In genomic region chr7:31149271-31149670, GRCm38 (mm10) we compare ENCODE assay signal across 8 mouse cellular contexts. TPM values are rescaled to one million over a fixed set of nuclear protein-coding genes. Genes with fewer than 3 reads are reported as not detected.
DNase-seq lines count a peak whose midpoint lies in the region; ATAC-seq and TF ChIP-seq lines count a peak whose summit lies in the region.

No protein-coding gene starts in this region.

- WGBS in embryonic facial prominence, embryonic 11.5 days = 46% methylated on average over 9 of the region's 9 CpGs
- 22% methylated on average over 9 of the region's 9 CpGs for WGBS in hindbrain, postnatal 0 days
- 21% methylated on average over 9 of the region's 9 CpGs for WGBS in midbrain, postnatal 0 days

- H3K4me1 ChIP-seq in embryonic facial prominence, embryonic 11.5 days (ENCODE audit: control insufficient read depth, insufficient read depth, low read length) = peaks cover 3% of the 10 kb centered on the region; the same call in 1 of the 2 replicates
- H3K4me1 ChIP-seq in hindbrain, postnatal 0 days (ENCODE audit: insufficient read depth, low read length) = peaks cover 4% of the 10 kb centered on the region
- 0 out of 2 replicates have a peak, but pooled peaks cover 15% of the 10 kb centered on the region for H3K4me1 ChIP-seq in midbrain, postnatal 0 days (ENCODE audit: insufficient read depth, low read length)

- no peaks in the 10 kb centered on the region for H3K36me3 ChIP-seq in embryonic facial prominence, embryonic 11.5 days (replicated peaks; ENCODE audit: control insufficient read depth, insufficient read depth, low read depth, low read length)
- 0 out of 2 replicates have a peak, but pooled peaks cover 3% of the 10 kb centered on the region for H3K36me3 ChIP-seq in hindbrain, postnatal 0 days (ENCODE audit: insufficient read depth, low read length)
- H3K36me3 ChIP-seq in midbrain, postnatal 0 days (ENCODE audit: insufficient read depth, low read length) = no peaks in the 10 kb centered on the region

- ATAC-seq in embryonic facial prominence, embryonic 11.5 days (replicated peaks; ENCODE audit: insufficient number of reproducible peaks, low FRiP score, low TSS enrichment, low read depth) = no peak
- ATAC-seq in hindbrain, postnatal 0 days = no peak
- ATAC-seq in midbrain, postnatal 0 days (ENCODE audit: low FRiP score) = no peak

- intact Hi-C loops in left cerebral cortex, postnatal 4 days (cut with DNase I) = no loop called here

- peak overlapping the region; percentile 98 for H3K9ac ChIP-seq in embryonic facial prominence, embryonic 11.5 days (replicated peaks; ENCODE audit: low read length)
- H3K9ac ChIP-seq in hindbrain, postnatal 0 days (replicated peaks; ENCODE audit: low read length) = peak overlapping the region; percentile 100
- peak overlapping the region; percentile 100 for H3K9ac ChIP-seq in midbrain, postnatal 0 days (replicated peaks; ENCODE audit: low read length, poor library complexity, severe bottlenecking)

- no peaks in the 10 kb centered on the region for H3K27me3 ChIP-seq in embryonic facial prominence, embryonic 11.5 days (ENCODE audit: control insufficient read depth, insufficient read depth, low read length)
- H3K27me3 ChIP-seq in hindbrain, postnatal 0 days (ENCODE audit: insufficient read depth, low read length) = no peaks in the 10 kb centered on the region
- no peaks in the 10 kb centered on the region for H3K27me3 ChIP-seq in midbrain, postnatal 0 days (ENCODE audit: insufficient read depth, low read length)

- TF ChIP-seq CTCF in layer of hippocampus, adult 2 months (conservative IDR thresholded peaks at IDR 0.05) = no peak
- no peak for TF ChIP-seq CTCF in hindbrain, postnatal 0 days (IDR thresholded peaks at IDR 0.05; ENCODE audit: low read depth)
- TF ChIP-seq CTCF in midbrain, postnatal 0 days (IDR thresholded peaks at IDR 0.05) = no peak

- peak overlapping the region; percentile 72 for H3K27ac ChIP-seq in layer of hippocampus, adult 2 months
- H3K27ac ChIP-seq in embryonic facial prominence, embryonic 11.5 days (replicated peaks; ENCODE audit: low read depth, low read length) = no peak overlapping the region
- peak overlapping the region; percentile 99 for H3K27ac ChIP-seq in hindbrain, postnatal 0 days
- H3K27ac ChIP-seq in midbrain, postnatal 0 days (ENCODE audit: low read depth, low read length) = peak overlapping the region; percentile 99

- peak overlapping the region; percentile 97 for H3K4me3 ChIP-seq in layer of hippocampus, adult 2 months
- H3K4me3 ChIP-seq in embryonic facial prominence, embryonic 11.5 days (ENCODE audit: low read depth, low read length) = peak overlapping the region; percentile 90
- peak overlapping the region; percentile 92 for H3K4me3 ChIP-seq in hindbrain, postnatal 0 days (ENCODE audit: low read length)
- H3K4me3 ChIP-seq in midbrain, postnatal 0 days (ENCODE audit: low read depth, low read length) = peak overlapping the region; percentile 91

- H3K9me3 ChIP-seq in embryonic facial prominence, embryonic 11.5 days (replicated peaks; ENCODE audit: control insufficient read depth, low read length) = no peaks in the 10 kb centered on the region
- H3K9me3 ChIP-seq in hindbrain, postnatal 0 days (ENCODE audit: low read length) = no peaks in the 10 kb centered on the region
- H3K9me3 ChIP-seq in midbrain, postnatal 0 days (ENCODE audit: low read length) = no peaks in the 10 kb centered on the region

- peak overlapping the region; percentile 86 for H3K4me2 ChIP-seq in embryonic facial prominence, embryonic 11.5 days (ENCODE audit: low read depth, low read length)
- H3K4me2 ChIP-seq in hindbrain, postnatal 0 days (ENCODE audit: low read depth, low read length) = peak overlapping the region; percentile 83
- peak overlapping the region; percentile 84 for H3K4me2 ChIP-seq in midbrain, postnatal 0 days (ENCODE audit: low read depth, low read length, poor library complexity, severe bottlenecking)

- DNase-seq in layer of hippocampus, adult 2 months (ENCODE audit: low spot score in 2 of 2) = no peak
- no peak for DNase-seq in layer of hippocampus, postnatal 10 days (ENCODE audit: low spot score in 2 of 2)
- no peak for DNase-seq in embryonic facial prominence, embryonic 11.5 days (ENCODE audit: low spot score)
- no peak for DNase-seq in hindbrain, postnatal 0 days (ENCODE audit: low spot score)
- no peak for DNase-seq in midbrain, postnatal 0 days (ENCODE audit: low spot score)
- DNase-seq in cerebellum, postnatal 25 days = no peak
- DNase-seq in left cerebral cortex, postnatal 4 days = no peak
- no peak for DNase-seq in kidney, postnatal 10 days

RNA-seq across cellular contexts. Expression of gene Gramd1a, which starts 6.4 kb away (rescaled TPM):
- 100 to 1,000 TPM; 118 to 124 TPM for total RNA-seq in layer of hippocampus, adult 2 months (2021)
- total RNA-seq in layer of hippocampus, postnatal 10 days (2021) = 100 to 1,000 TPM; 143 to 144 TPM
- 76.7 and 76.8 TPM in 2 replicates for polyA plus RNA-seq in embryonic facial prominence, embryonic 11.5 days (2014; fragmentation: Nextera tagmentation; extraction: Ambion mirVana)
- 256 and 258 TPM in 2 replicates for total RNA-seq in hindbrain, postnatal 0 days (2014; rRNA removed)
- 137 and 143 TPM in 2 replicates for polyA plus RNA-seq in hindbrain, postnatal 0 days (2015; fragmentation: Nextera tagmentation; extraction: Ambion mirVana)
- total RNA-seq in midbrain, postnatal 0 days (2014; rRNA removed) = 253 and 270 TPM in 2 replicates
- 160 and 177 TPM in 2 replicates for polyA plus RNA-seq in midbrain, postnatal 0 days (2015; fragmentation: Nextera tagmentation; extraction: Ambion mirVana)
- total RNA-seq in left cerebral cortex, postnatal 4 days (2021) = 100 to 1,000 TPM; 184 to 195 TPM

RNA-seq across cellular contexts. Expression of gene Scn1b, which starts 22.5 kb away (rescaled TPM):
- 100 to 1,000 TPM; 585 to 611 TPM for total RNA-seq in layer of hippocampus, adult 2 months (2021)
- 100 to 1,000 TPM; 264 to 274 TPM for total RNA-seq in layer of hippocampus, postnatal 10 days (2021)
- polyA plus RNA-seq in embryonic facial prominence, embryonic 11.5 days (2014; fragmentation: Nextera tagmentation; extraction: Ambion mirVana) = 0.81 and 0.96 TPM in 2 replicates
- 65.7 and 69.5 TPM in 2 replicates for total RNA-seq in hindbrain, postnatal 0 days (2014; rRNA removed)
- 44.3 and 46.0 TPM in 2 replicates for polyA plus RNA-seq in hindbrain, postnatal 0 days (2015; fragmentation: Nextera tagmentation; extraction: Ambion mirVana)
- total RNA-seq in midbrain, postnatal 0 days (2014; rRNA removed) = 45.0 and 57.5 TPM in 2 replicates
- polyA plus RNA-seq in midbrain, postnatal 0 days (2015; fragmentation: Nextera tagmentation; extraction: Ambion mirVana) = 32.3 and 35.8 TPM in 2 replicates
- total RNA-seq in left cerebral cortex, postnatal 4 days (2021) = 10 to 100 TPM; 58.6 to 66.7 TPM

RNA-seq across cellular contexts. Expression of gene Hpn, which starts 34.2 kb away (rescaled TPM):
- 1 to 10 TPM; 2.9 to 7.1 TPM for total RNA-seq in layer of hippocampus, adult 2 months (2021)
- total RNA-seq in layer of hippocampus, postnatal 10 days (2021) = 1 to 10 TPM; 2.1 to 2.9 TPM
- 2.2 and 3.6 TPM in 2 replicates for polyA plus RNA-seq in embryonic facial prominence, embryonic 11.5 days (2014; fragmentation: Nextera tagmentation; extraction: Ambion mirVana)
- total RNA-seq in hindbrain, postnatal 0 days (2014; rRNA removed) = not detected in 2 replicates
- 0.88 and 1.3 TPM in 2 replicates for polyA plus RNA-seq in hindbrain, postnatal 0 days (2015; fragmentation: Nextera tagmentation; extraction: Ambion mirVana)
- total RNA-seq in midbrain, postnatal 0 days (2014; rRNA removed) = 0.49 and 2.6 TPM in 2 replicates
- polyA plus RNA-seq in midbrain, postnatal 0 days (2015; fragmentation: Nextera tagmentation; extraction: Ambion mirVana) = 0.62 TPM in 1 of 2 replicates, not detected in the other
- 1 to 10 TPM; 1.4 to 1.6 TPM for total RNA-seq in left cerebral cortex, postnatal 4 days (2021)
